ENCODE assay signal across 20 mouse cellular contexts in genomic region chr6:145378689-145379088, GRCm38 (mm10).
A peak's percentile ranks its signal among the peaks of the same experiment; 100 is the strongest.
DNase-seq lines count a peak whose midpoint lies in the region; ATAC-seq lines count a peak whose summit lies in the region.
"Had no signal": no experiment of that assay in that cellular context is flagged by ENCODE, and none has a peak within 500 bp of the region (broad histone marks: within the 10 kb centered on the region; RNA-seq: fewer than 3 reads in every experiment).

No protein-coding gene starts in this region.

- H3K9me3 ChIP-seq in hindbrain, embryonic 10.5 days, result no peaks in the 10 kb centered on the region
- no peaks in the 10 kb centered on the region for H3K9me3 ChIP-seq in hindbrain, embryonic 12.5 days (replicated peaks)
- no peaks in the 10 kb centered on the region for H3K9me3 ChIP-seq in forebrain, embryonic 12.5 days
- H3K9me3 ChIP-seq in limb, embryonic 12.5 days, result no peaks in the 10 kb centered on the region
- H3K9me3 ChIP-seq: embryonic facial prominence, embryonic 12.5 days; hindbrain, embryonic 15.5 days; liver, embryonic 13.5 days; midbrain, embryonic 15.5 days had no signal

- no peaks in the 10 kb centered on the region for H3K27me3 ChIP-seq in hindbrain, embryonic 10.5 days (ENCODE audit: insufficient read depth, poor library complexity, severe bottlenecking)
- no peaks in the 10 kb centered on the region for H3K27me3 ChIP-seq in hindbrain, embryonic 12.5 days
- H3K27me3 ChIP-seq in forebrain, embryonic 12.5 days, result 0 out of 2 replicates have a peak, but pooled peaks cover 3% of the 10 kb centered on the region
- no peaks in the 10 kb centered on the region for H3K27me3 ChIP-seq in limb, embryonic 12.5 days
- H3K27me3 ChIP-seq: embryonic facial prominence, embryonic 12.5 days; hindbrain, embryonic 15.5 days; liver, embryonic 13.5 days; midbrain, embryonic 15.5 days had no signal

- no peaks in the 10 kb centered on the region for H3K36me3 ChIP-seq in hindbrain, embryonic 10.5 days
- H3K36me3 ChIP-seq in hindbrain, embryonic 12.5 days, result no peaks in the 10 kb centered on the region
- no peaks in the 10 kb centered on the region for H3K36me3 ChIP-seq in forebrain, embryonic 12.5 days (replicated peaks)
- H3K36me3 ChIP-seq in limb, embryonic 12.5 days, result no peaks in the 10 kb centered on the region
- H3K36me3 ChIP-seq: embryonic facial prominence, embryonic 12.5 days; G1E; hindbrain, embryonic 15.5 days; liver, embryonic 13.5 days; midbrain, embryonic 15.5 days had no signal

- no peak overlapping the region for H3K4me2 ChIP-seq in hindbrain, embryonic 12.5 days (replicated peaks)
- peak overlapping the region; percentile 25 for H3K4me2 ChIP-seq in forebrain, embryonic 12.5 days
- no peak overlapping the region for H3K4me2 ChIP-seq in limb, embryonic 12.5 days
- H3K4me2 ChIP-seq: embryonic facial prominence, embryonic 12.5 days; hindbrain, embryonic 15.5 days; liver, embryonic 13.5 days; midbrain, embryonic 15.5 days had no signal

- no peak for ATAC-seq in hindbrain, embryonic 12.5 days (ENCODE audit: low FRiP score)
- ATAC-seq in activated CD4-positive, CD25-positive, alpha-beta regulatory T cell, adult 4 months, result peak; percentile 9
- ATAC-seq in forebrain, embryonic 12.5 days (ENCODE audit: low FRiP score), result peak; percentile 30; the same call in 1 of the 2 replicates
- ATAC-seq in limb, embryonic 12.5 days (ENCODE audit: insufficient number of reproducible peaks, insufficient read depth, low FRiP score, low TSS enrichment, low read depth), result no peak

- 0 out of 2 replicates have a peak overlapping the region, but pooled peaks have one; percentile 6 for H3K27ac ChIP-seq in hindbrain, embryonic 10.5 days
- H3K27ac ChIP-seq in hindbrain, embryonic 12.5 days, result no peak overlapping the region
- peak overlapping the region; percentile 69 for H3K27ac ChIP-seq in forebrain, embryonic 12.5 days
- H3K27ac ChIP-seq in limb, embryonic 12.5 days, result peak overlapping the region; percentile 17; the same call in 1 of the 2 replicates
- H3K27ac ChIP-seq: embryonic facial prominence, embryonic 12.5 days; gastrocnemius, adult 2 months; heart, adult 2 months; hindbrain, embryonic 15.5 days; liver, embryonic 13.5 days; midbrain, embryonic 15.5 days had no signal

- DNase-seq in hindbrain, embryonic 10.5 days (ENCODE audit: low spot score), result no peak
- DNase-seq in adrenal gland, postnatal 4 days (ENCODE audit: low spot score in 2 of 2), result no peak
- no peak for DNase-seq in cerebellum, adult 11 months
- DNase-seq: adrenal gland, postnatal 14 days; cerebellum, postnatal 14 days; gastrocnemius, adult 2 months; heart, adult 2 months; kidney, adult 8-10 months; kidney, postnatal 36 days; liver, embryonic 13.5 days; right cerebral cortex, postnatal 14 days; thymus, postnatal 4 days had no signal

- no peak overlapping the region for H3K4me3 ChIP-seq in hindbrain, embryonic 10.5 days
- no peak overlapping the region for H3K4me3 ChIP-seq in hindbrain, embryonic 12.5 days
- H3K4me3 ChIP-seq in forebrain, embryonic 12.5 days (replicated peaks), result no peak overlapping the region
- H3K4me3 ChIP-seq in limb, embryonic 12.5 days (replicated peaks), result no peak overlapping the region
- H3K4me3 ChIP-seq: embryonic facial prominence, embryonic 12.5 days; gastrocnemius, adult 2 months; heart, adult 2 months; hindbrain, embryonic 15.5 days; liver, embryonic 13.5 days; midbrain, embryonic 15.5 days had no signal

- no peak overlapping the region for H3K9ac ChIP-seq in hindbrain, embryonic 12.5 days
- no peak overlapping the region for H3K9ac ChIP-seq in forebrain, embryonic 12.5 days
- no peak overlapping the region for H3K9ac ChIP-seq in limb, embryonic 12.5 days (replicated peaks)
- H3K9ac ChIP-seq: embryonic facial prominence, embryonic 12.5 days; hindbrain, embryonic 15.5 days; liver, embryonic 13.5 days; midbrain, embryonic 15.5 days had no signal

- 75% methylated on average over 4 of the region's 4 CpGs for WGBS in hindbrain, embryonic 10.5 days
- 70% methylated on average over 4 of the region's 4 CpGs for whole genome bisulfite sequencing in hindbrain, embryonic 12.5 days
- 72% methylated on average over 4 of the region's 4 CpGs for WGBS in forebrain, embryonic 12.5 days
- WGBS in limb, embryonic 12.5 days, result 53% methylated on average over 4 of the region's 4 CpGs

- peaks cover 23% of the 10 kb centered on the region for H3K4me1 ChIP-seq in hindbrain, embryonic 10.5 days (replicated peaks)
- H3K4me1 ChIP-seq in hindbrain, embryonic 12.5 days, result peaks cover 22% of the 10 kb centered on the region
- peaks cover 17% of the 10 kb centered on the region for H3K4me1 ChIP-seq in forebrain, embryonic 12.5 days
- peaks cover 14% of the 10 kb centered on the region for H3K4me1 ChIP-seq in limb, embryonic 12.5 days (replicated peaks)
- H3K4me1 ChIP-seq: liver, embryonic 13.5 days had no signal

Comparison
In these comparisons a context has a peak if more than half of its experiments do, and no peak if none do; other contexts are left out.
1. ATAC-seq: peak in activated CD4-positive, CD25-positive, alpha-beta regulatory T cell, adult 4 months (single experiment) and forebrain, embryonic 12.5 days (single experiment); none in hindbrain, embryonic 12.5 days (single experiment) and limb, embryonic 12.5 days (single experiment).